Mouse (Mus musculus) stomach, embryonic 15.5 days (tissue): ENCODE results near the gene A330070K13Rik. TPM values are rescaled to one million over a fixed set of nuclear protein-coding genes. Genes with fewer than 3 reads are reported as not detected.

Source experiments
- ATAC-seq: fragments of 200-750 bp; cut with Nextera tagmentation; 2 replicates; pipeline ENCODE4 v1.8.0; 2017; ENCODE audit warnings: low read depth, moderate number of reproducible peaks, moderate TSS enrichment; ENCODE audit not compliant: insufficient read depth, low FRiP score
- H3K27ac ChIP-seq: fragments of 300-500 bp; sonication (generic); 2 replicates; pipeline ENCODE4 v1.5.1; 2015; ENCODE audit warnings: mild to moderate bottlenecking, inconsistent platforms
- H3K27me3 ChIP-seq: fragments of 300-500 bp; sonication (generic); replicated peaks from 2 replicates; pipeline ENCODE4 v1.6.1; 2015; ENCODE audit warnings: inconsistent platforms
- H3K36me3 ChIP-seq: fragments of 300-500 bp; sonication (generic); 2 replicates; pipeline ENCODE4 v1.6.1; 2015; ENCODE audit warnings: inconsistent platforms
- H3K4me1 ChIP-seq: fragments of 300-500 bp; sonication (generic); 2 replicates; pipeline ENCODE4 v1.6.1; 2015; ENCODE audit warnings: inconsistent platforms
- H3K4me2 ChIP-seq: fragments of 300-500 bp; sonication (generic); 2 replicates; pipeline ENCODE4 v1.6.1; 2015; ENCODE audit warnings: mild to moderate bottlenecking, inconsistent platforms
- H3K4me3 ChIP-seq: fragments of 300-500 bp; sonication (generic); replicated peaks from 2 replicates; pipeline ENCODE4 v1.5.1; 2015; ENCODE audit warnings: inconsistent platforms
- H3K9ac ChIP-seq: fragments of 300-500 bp; sonication (generic); 2 replicates; pipeline ENCODE4 v1.6.1; 2015; ENCODE audit warnings: inconsistent platforms
- H3K9me3 ChIP-seq: fragments of 300-500 bp; sonication (generic); 2 replicates; pipeline ENCODE4 v1.6.1; 2016; ENCODE audit warnings: inconsistent platforms
- WGBS: fragments of 180-500 bp; shearing (Covaris S2); methylation state at CpG from one replicate; pipeline ENCODE4 v1.1.7; 2015; 5-methylcytosine and 5-hydroxymethylcytosine counted together
- polyA plus RNA-seq: library from polyadenylated mRNA; unstranded; fragments of >200 nt; fragmentation: Nextera tagmentation; extraction: Ambion mirVana; gene quantifications from 2 replicates; pipeline ENCODE4 v1.2.1, GENCODE M21; 2015

The A330070K13Rik gene
- not detected in 2 replicates for polyA plus RNA-seq

GRCm38 (mm10) chr5:130384222-130384912, at the start of gene A330070K13Rik:
A330070K13Rik (minus strand) TSS chr5:130384631.
- H3K4me3 ChIP-seq, result no peak within 1 kb of the TSS
- H3K4me2 ChIP-seq, result peak within 1 kb of the TSS; percentile 6; the same call in 1 of the 2 replicates
- 14% methylated on average over 13 of the region's 13 CpGs for WGBS
- H3K27me3 ChIP-seq, result no peaks in the 10 kb centered on the region
- no peak for ATAC-seq
- H3K36me3 ChIP-seq, result no peaks in the 10 kb centered on the region
- no peak within 1 kb of the TSS for H3K27ac ChIP-seq
- H3K4me1 ChIP-seq, result no peaks in the 10 kb centered on the region
- H3K9ac ChIP-seq, result no peak within 1 kb of the TSS
- no peaks in the 10 kb centered on the region for H3K9me3 ChIP-seq

GRCm38 (mm10) chr5:130411516-130411915, 27.1 kb upstream of the A330070K13Rik start:
- ATAC-seq, result no peak
- Histone ChIP-seq H3K9ac (no peak overlapping the region), H3K4me1 (no peaks in the 10 kb centered on the region), H3K27ac (no peak overlapping the region), H3K9me3 (no peaks in the 10 kb centered on the region), H3K4me3 (no peak overlapping the region), H3K4me2 (no peak overlapping the region), H3K27me3 (no peaks in the 10 kb centered on the region), H3K36me3 (no peaks in the 10 kb centered on the region)
- WGBS, result 91% methylated on average over 17 of the region's 17 CpGs

DNA sequence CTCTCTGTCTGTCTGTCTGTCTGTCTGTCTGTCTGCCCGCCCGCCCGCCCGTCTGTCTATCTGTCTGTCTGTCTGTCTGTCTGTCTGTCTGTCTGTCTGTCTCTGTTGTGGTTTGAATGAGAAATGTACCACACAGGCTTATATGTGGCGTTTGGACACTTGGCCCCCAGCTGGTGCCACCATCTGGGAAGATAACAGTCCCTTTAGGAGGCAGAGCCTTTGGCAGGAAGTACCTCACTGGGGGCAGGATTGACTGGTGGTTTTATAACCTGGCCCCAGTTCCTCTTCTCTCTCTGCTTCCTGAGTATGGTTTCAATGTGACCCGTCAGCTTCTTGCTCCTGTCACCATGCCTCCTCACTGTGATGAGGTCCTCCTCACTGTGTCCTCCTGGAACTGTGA, 25.3 kb upstream of the A330070K13Rik start:
- Histone ChIP-seq H3K9ac (no peak overlapping the region), H3K4me2 (no peak overlapping the region), H3K4me3 (no peak overlapping the region), H3K27me3 (no peaks in the 10 kb centered on the region), H3K9me3 (no peaks in the 10 kb centered on the region), H3K27ac (no peak overlapping the region), H3K36me3 (no peaks in the 10 kb centered on the region), H3K4me1 (no peaks in the 10 kb centered on the region)
- no peak for ATAC-seq
- WGBS, result 89% methylated on average over 6 of the region's 6 CpGs

DNA sequence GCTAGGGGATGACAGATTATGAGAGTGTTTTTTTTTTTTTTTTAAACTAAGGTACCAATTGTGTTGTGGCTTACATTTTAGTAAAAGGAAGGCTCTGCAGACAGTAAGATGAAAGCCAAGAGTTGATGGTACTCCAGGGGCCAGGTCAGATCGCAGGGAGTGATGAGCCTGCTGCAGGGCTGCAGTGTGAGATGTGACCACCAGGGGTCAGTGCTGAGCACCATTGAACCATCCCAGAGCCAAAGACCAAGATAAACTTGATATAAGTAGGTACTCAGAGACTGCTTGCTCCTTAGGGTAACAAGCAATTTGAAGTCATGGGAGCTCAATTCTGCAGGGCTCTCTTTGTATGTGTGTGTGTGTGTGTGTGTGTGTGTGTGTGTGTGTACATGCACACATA, 20.8 kb upstream of the A330070K13Rik start:
- Histone ChIP-seq H3K36me3 (no peaks in the 10 kb centered on the region), H3K9ac (no peak overlapping the region), H3K9me3 (no peaks in the 10 kb centered on the region), H3K4me1 (no peaks in the 10 kb centered on the region), H3K4me3 (no peak overlapping the region), H3K27ac (no peak overlapping the region), H3K4me2 (no peak overlapping the region), H3K27me3 (no peaks in the 10 kb centered on the region)
- no peak for ATAC-seq
- WGBS, result 38% methylated on average over 1 of the region's 1 CpGs

DNA sequence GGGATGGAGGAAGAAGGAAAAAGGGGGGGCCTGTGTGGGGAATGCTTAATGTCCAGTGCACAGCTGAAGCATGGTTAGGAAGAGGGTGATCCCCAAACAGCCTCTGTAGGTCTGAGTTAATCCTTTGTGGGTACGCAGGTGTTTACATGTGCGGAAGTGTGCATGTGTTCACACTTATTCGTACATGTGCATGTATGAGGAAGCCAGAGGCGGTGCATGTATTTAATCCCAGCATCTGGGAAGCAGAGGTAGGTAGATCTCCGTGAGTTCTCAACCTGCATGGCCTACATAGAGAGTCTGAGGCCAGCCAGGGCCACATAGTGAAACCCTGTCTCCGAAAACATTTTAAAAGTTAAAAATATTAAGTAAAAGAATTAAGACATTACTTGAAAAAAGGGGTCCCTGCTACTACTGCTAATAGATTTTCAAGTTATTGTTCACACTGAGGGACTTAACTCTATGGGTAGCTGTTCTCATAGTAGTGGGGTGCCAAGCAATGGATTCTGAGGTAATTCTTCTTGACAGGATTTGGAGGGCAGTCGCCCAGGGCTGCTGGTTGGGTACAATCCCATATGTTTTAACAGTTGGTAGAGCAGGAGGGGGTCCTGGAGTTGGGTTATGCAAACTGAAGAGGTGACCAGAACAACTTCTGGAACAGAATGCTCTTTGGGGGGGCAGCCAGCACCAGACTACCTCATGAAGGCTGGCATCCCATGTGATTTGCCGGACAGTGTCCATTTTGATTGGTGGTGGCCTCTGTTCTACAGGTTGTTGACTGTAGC, 15.9 kb upstream of the A330070K13Rik start:
- no peak for ATAC-seq
- Histone ChIP-seq H3K27ac (no peak overlapping the region), H3K36me3 (no peaks in the 10 kb centered on the region), H3K27me3 (no peaks in the 10 kb centered on the region), H3K4me2 (no peak overlapping the region), H3K9ac (no peak overlapping the region), H3K4me1 (no peaks in the 10 kb centered on the region), H3K9me3 (no peaks in the 10 kb centered on the region), H3K4me3 (no peak overlapping the region)
- WGBS, result 91% methylated on average over 8 of the region's 8 CpGs

- Histone ChIP-seq H3K36me3 (no peaks in the 10 kb centered on the region), H3K4me3 (no peak overlapping the region), H3K4me1 (no peaks in the 10 kb centered on the region), H3K9me3 (no peaks in the 10 kb centered on the region), H3K9ac (no peak overlapping the region), H3K27ac (no peak overlapping the region), H3K4me2 (no peak overlapping the region), H3K27me3 (no peaks in the 10 kb centered on the region)
- no peak for ATAC-seq
- WGBS, result 61% methylated on average over 6 of the region's 6 CpGs
These were observed 10.7 kb upstream of the A330070K13Rik start for GRCm38 (mm10) chr5:130395142-130395541.

- Histone ChIP-seq H3K9ac (no peak overlapping the region), H3K4me3 (no peak overlapping the region), H3K27me3 (no peaks in the 10 kb centered on the region), H3K4me2 (no peak overlapping the region), H3K9me3 (no peaks in the 10 kb centered on the region), H3K36me3 (no peaks in the 10 kb centered on the region), H3K27ac (no peak overlapping the region), H3K4me1 (no peaks in the 10 kb centered on the region)
- WGBS, result 66% methylated on average over 8 of the region's 8 CpGs
- no peak for ATAC-seq
These were observed 10.0 kb upstream of the A330070K13Rik start for GRCm38 (mm10) chr5:130394386-130394785.

- Histone ChIP-seq H3K4me1 (no peaks in the 10 kb centered on the region), H3K9ac (no peak overlapping the region), H3K27me3 (no peaks in the 10 kb centered on the region), H3K36me3 (no peaks in the 10 kb centered on the region), H3K4me3 (no peak overlapping the region), H3K9me3 (no peaks in the 10 kb centered on the region), H3K4me2 (no peak overlapping the region), H3K27ac (no peak overlapping the region)
- 46% methylated on average over 8 of the region's 8 CpGs for WGBS
- ATAC-seq, result no peak
These were observed 9.4 kb upstream of the A330070K13Rik start for GRCm38 (mm10) chr5:130393618-130394355.

DNA sequence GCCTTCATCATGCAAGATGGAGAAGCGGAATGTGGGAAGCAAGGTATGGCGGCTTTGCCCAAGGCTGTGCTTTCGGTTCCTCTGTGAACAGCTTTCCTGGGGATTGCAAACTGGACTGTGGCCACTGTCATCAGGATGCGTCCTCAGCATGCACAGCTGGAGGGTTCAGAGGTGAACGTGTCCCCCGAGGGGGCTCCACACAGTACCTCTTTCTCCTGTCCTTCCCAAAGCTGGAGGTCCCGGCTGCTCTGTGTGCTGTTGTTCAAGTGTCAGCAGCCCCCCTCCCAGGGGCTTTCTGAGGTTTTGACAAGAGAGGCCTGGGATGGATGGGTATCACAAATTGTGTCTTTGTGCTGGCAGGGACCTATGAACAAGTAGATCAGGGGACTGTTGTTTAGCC, 2.0 kb upstream of the A330070K13Rik start:
- no peak overlapping the region for H3K27ac ChIP-seq
- no peaks in the 10 kb centered on the region for H3K4me1 ChIP-seq
- no peak overlapping the region for H3K9ac ChIP-seq
- H3K4me2 ChIP-seq, result no peak overlapping the region
- H3K36me3 ChIP-seq, result no peaks in the 10 kb centered on the region
- no peaks in the 10 kb centered on the region for H3K9me3 ChIP-seq
- 63% methylated on average over 7 of the region's 7 CpGs for WGBS
- no peak overlapping the region for H3K4me3 ChIP-seq
- no peak for ATAC-seq
- H3K27me3 ChIP-seq, result no peaks in the 10 kb centered on the region

GRCm38 (mm10) chr5:130375411-130375810, 9.0 kb downstream of the A330070K13Rik start:
- Histone ChIP-seq H3K27ac (no peak overlapping the region), H3K36me3 (no peaks in the 10 kb centered on the region), H3K27me3 (no peaks in the 10 kb centered on the region), H3K4me3 (no peak overlapping the region), H3K9me3 (no peaks in the 10 kb centered on the region), H3K4me2 (no peak overlapping the region), H3K4me1 (no peaks in the 10 kb centered on the region), H3K9ac (no peak overlapping the region)
- no peak for ATAC-seq
- WGBS, result 96% methylated on average over 3 of the region's 3 CpGs

- Histone ChIP-seq H3K4me1 (no peaks in the 10 kb centered on the region), H3K4me3 (no peak within 1 kb of the TSS), H3K9ac (no peak within 1 kb of the TSS), H3K36me3 (no peaks in the 10 kb centered on the region), H3K27ac (no peak within 1 kb of the TSS), H3K9me3 (no peaks in the 10 kb centered on the region), H3K27me3 (no peaks in the 10 kb centered on the region), H3K4me2 (no peak within 1 kb of the TSS)
- no peak for ATAC-seq
- 63% methylated on average over 11 of the region's 11 CpGs for WGBS
These were observed 15.2 kb downstream of the A330070K13Rik start, which contains the start of gene Caln1 for GRCm38 (mm10) chr5:130369237-130369636. Caln1 (plus strand) TSS chr5:130369455.

- H3K4me1 ChIP-seq, result no peaks in the 10 kb centered on the region
- H3K4me3 ChIP-seq, result no peak overlapping the region
- H3K27ac ChIP-seq, result no peak overlapping the region
- WGBS, result 77% methylated on average over 6 of the region's 6 CpGs
- H3K9ac ChIP-seq, result no peak overlapping the region
- no peaks in the 10 kb centered on the region for H3K27me3 ChIP-seq
- no peaks in the 10 kb centered on the region for H3K9me3 ChIP-seq
- H3K36me3 ChIP-seq, result no peaks in the 10 kb centered on the region
- ATAC-seq, result no peak
- no peak overlapping the region for H3K4me2 ChIP-seq
These were observed 16.2 kb downstream of the A330070K13Rik start for GRCm38 (mm10) chr5:130368236-130368635.
